Mouse (Mus musculus) urinary bladder, postnatal 25 days (tissue): ENCODE data around the gene Leprot.

Experiments used
- DNase-seq: peaks from one replicate; pipeline ENCODE4 v3.0.0; 2022; ENCODE audit warnings: low spot score

Leprot gene

DNA sequence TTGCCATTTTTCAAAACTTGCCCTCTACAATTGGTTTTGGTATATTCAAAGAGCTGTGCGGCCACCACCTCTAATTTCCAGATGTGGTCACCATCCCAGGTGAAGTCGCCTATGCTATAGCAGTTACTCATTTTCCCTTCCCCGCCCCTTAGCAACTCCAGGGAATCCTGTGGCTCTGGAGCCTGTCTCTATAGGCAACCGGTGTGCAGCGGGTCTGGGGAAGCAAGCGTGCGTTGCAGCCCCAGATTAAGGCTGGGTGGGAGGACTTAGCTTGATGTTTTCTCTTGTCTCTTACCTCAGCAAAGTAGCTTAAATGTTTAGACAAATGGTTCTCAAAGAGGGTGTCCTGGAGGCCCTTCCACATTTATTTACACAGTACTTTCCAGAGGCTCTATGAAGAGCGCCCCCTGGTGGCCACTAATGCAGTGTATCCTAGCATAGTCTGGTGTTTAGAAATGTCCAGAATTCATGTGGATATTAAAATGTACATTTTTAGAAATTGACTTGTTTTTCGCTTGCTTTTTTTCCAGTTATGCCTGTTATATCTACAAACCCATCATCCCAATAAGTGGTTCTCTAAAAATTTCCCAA is 16.7 kb downstream of the Leprot start:
- peak; percentile 59 for DNase-seq

DNA sequence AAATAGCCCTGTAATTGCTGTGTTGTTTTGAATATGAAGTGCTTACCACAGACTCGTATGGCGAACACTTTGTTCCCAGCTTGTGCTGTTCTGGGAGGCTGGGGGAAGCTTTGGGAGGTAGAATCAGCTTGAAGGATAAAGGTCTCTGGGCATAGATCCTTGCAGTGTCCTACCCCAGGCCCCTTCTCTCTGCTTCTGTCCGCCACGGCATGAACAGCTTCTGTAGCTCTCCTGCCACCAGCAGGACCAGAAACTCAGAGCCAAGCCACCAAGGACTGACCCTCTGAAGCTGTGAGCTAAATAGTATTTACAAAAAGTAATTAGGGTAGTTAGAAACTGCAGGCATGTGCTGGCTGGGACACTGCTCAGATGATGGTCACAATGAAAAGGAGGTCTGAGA is 17.2 kb downstream of the Leprot start:
- no peak for DNase-seq

DNA sequence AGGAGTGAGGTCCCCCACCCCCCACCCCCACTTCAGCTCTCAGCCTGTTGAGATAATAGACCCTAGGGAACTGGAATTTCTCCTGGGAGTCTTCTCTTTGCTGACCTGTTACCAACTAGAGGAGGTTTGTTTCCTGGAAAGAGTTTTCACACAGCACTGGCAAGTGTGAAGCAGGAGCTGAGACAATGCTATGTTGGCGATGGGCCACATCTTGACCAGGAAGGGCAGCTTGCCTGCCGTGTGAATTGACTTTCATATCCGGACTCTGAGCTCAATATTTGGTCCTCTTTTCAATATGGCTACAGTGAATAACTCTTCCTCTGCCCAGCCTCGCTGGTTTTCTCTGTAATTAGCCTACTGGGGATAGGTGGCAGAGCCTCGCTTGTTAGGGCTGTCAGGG is 21.6 kb downstream of the Leprot start:
- DNase-seq, result no peak

DNA sequence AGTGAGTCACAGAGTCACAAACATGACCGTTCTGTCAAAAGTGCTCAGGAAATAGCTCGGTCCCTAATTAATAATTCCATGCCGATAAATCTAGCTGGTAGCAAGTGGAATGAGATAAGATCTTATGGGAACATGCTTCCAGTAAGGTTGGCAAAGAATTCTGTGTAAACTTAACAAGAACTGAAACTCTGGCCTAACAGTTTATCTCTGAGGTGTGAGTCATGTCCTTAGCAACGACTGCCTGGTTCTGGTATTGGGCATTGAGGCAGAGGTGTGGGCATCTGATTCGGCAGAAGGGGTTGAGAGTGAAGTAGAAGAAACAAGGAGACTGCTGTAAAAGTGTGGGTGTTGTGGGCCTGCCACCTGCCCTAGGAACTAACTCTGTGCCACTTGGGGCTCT is 22.3 kb downstream of the Leprot start:
- no peak for DNase-seq

DNA sequence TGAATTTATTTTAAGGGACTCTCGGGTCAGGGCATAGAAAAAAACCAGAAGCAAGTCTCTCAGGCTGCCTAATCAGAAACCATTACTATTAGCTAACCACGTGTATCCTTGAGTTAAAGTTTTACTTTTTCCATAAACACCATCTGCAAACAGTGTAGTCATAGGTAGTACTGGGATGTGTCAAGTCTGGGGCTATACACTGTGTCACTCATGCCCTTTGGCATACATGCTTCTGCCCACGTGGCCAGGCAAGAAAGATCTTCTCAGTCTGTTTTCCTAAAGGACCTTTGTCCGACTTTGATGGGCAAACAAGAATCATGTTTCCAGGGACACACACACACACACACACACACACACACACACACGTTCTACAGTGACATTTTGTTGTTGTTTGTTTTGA is 27.3 kb downstream of the Leprot start:
- no peak for DNase-seq

DNA sequence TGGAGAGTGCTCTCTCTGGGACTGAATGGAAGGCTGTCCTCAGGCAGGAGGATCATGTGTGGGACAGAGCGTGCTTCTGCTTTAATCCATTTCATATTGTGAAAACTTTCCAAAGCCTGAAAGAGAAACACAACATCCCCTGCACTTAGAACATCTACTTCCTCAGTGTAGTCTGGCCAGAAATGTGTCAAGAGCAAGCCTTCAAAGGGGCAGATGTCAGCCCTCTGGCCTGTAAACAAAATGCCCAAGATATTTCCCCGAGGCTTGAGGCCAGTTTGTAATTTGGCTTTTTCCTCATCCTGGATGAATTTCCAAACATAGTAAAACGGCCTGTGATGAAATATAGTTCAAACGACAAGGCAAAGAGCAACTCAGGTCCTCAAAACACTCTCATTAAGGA is 28.2 kb downstream of the Leprot start:
- no peak for DNase-seq

DNA sequence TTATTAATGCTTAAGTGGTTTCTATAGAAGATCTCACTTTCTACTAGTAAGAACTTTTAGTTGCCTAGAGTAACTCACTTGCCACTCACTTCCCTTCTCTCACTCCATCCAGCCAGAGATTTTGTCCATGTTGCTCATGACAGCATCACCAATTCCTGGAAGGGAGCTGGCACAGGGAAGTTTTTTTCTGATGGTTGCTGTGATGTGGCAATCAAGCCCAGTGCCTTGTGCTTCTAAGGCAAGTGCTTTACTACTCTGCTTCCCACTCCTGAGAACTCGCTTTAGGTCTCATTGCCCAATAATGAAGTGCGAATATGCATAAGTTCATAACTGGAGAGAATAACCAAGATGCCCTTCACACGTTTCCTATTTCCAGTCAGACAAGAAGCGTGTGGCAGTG is 35.1 kb downstream of the Leprot start:
- DNase-seq, result no peak

DNA sequence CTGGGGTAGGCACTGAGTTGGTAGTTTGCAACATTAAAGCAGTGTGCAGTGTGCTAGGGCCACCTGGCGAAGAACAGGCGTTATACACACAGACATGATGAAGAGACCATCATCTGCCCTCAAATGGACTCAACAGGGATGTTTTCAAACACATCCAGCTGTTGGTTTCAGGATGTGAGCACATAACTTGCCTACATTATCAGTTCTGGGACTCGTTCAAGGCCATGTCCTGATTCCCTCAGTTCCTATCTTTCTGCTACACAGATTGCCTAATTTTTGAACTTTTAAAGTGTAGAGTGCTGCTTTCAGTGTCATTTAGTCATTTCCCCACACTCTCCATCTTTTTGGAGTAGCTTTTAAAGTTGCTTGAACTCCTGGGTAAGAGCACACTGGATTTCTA is 35.6 kb downstream of the Leprot start:
- no peak for DNase-seq

DNA sequence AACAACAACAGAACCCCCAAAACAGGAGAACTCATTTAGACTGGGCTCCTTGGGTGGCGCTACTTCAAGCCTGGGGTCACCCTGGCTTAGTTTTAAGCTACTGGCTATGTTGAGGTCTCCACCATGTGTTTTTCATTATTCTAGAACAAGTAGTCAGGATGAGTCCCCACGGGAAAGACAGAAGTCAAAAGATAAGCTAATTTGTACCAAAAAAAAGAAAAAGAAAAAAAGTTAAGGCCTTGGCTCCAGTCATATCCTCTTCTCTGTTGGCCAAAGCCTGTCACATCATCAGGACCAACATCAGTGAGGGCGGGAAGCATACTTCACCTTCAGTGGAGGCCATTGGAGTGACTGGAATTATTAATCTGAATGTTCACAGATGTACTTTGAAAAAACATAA is 37.3 kb downstream of the Leprot start:
- DNase-seq, result no peak

DNA sequence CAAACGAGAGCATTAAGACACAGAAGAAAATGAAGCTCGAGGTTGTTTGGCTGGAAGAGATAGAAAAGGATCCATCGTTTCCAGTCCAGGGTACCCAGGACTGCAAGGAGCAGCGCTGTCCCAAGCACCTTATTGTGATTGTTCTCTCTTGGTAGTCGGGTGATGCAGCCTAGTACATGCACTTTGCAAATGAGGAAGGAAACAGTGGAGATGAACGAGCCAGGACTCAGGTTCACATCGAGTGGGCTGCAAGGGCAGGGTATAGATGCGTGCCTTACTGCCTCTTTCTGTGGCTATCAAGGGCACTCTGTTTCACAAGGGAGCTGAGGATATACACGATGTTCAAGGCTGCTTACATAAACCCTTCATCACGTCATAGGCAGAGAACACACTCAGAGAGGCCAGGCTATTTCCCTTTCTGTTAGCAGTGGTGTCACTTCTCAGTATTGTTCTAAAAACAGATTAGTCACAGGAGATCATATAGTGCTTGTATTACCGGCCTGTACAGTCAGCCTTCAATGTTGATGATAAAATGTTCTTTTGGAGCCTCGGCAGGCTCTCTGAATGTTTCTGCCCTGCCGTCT is 38.8 kb downstream of the Leprot start:
- no peak for DNase-seq

DNA sequence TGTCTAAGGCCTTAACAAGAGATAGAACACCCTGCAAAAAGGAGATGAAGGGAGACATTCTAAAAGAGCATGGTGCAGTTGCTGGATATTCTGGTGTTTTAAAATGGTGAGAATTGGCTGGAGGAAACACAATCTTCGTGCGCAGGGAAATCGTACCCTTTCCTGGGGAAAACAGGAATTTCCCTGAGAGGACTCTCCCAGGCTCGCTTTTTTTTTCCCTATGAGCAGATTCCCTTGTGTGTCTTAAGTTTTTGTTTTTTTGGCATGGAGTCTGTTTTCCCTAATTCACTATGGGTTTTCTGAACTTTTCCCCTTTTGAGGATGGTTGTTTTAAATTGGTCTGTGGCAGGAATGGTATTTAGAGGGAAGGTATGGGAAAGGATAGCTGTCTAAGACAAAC is 41.7 kb downstream of the Leprot start:
- no peak for DNase-seq

DNA sequence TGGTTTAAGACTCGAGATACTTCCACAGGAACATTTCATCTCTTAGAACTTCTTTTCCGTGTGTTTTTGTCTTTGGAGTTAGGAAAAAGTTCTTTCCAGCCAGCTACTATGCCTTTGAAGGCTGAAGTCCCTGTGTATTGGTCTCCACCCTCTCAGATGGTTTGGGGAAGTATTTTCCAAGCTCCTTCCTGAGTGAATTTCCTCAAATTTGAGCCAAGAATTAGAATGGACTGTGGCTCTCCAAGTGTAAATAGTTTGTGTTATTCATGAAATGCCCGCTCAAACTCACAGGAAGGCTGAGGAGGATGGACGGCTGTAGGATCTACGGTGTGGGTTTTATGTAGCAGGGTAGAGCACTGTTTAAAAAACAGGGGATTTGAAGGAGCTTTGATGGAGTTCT is 42.1 kb downstream of the Leprot start:
- no peak for DNase-seq

DNA sequence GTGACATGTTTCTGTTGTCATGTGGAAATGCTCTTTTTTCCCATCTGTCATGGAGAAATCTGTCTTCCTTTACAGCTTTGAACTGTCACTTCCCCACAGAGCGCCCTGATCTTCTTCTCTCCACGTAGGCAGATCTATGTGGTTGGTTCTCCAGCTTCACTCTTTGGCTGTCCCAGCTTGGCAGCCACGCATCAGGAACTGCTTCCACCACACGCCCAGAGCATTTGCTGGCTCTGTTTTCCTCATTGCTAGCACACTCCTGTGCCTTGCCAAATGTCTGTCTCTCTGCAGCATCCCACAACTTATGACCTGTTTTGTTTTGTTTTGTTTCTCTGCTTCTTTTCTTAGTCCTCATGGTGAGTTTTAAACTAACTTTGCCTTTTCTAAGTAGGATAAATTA is 45.4 kb downstream of the Leprot start:
- DNase-seq, result no peak

DNA sequence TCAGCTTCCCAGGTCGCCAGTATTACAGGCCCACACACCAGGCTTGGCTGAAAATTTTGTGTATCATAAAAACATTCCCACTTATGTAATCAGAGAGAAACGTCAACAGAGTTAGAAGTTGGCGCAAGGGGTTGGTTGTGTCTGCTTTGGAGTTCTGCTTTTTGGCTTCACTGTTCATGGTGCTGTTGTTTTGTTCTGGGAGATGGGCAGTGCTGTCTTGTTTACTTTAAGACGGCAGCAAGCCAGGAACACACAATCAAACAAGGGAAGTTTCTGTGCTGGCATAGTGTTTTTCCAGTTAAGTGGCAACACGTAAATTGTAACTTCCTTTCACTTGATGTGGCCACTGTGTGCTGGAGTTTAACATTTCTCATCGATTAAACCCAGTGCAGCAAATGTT is 47.0 kb downstream of the Leprot start:
- DNase-seq, result no peak

DNA sequence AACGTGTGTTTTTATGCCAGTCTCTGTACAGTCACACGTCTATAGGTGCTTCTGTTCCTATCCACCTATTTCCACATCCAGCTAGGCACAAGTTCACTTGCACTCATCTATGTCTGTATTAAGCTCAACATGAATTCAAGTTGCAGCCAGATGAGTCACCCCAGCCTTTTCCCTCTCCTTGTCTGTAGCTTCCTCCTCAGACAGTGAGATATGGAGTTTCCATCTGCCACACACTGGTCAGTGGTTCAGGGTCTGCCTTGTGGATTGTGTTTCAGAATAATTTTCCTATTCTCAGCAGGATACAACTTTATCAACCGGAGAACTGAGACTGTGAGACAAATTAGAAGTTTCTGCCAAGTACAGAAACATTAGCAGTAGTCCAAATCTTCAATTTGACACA is 49.7 kb downstream of the Leprot start:
- DNase-seq, result no peak

DNA sequence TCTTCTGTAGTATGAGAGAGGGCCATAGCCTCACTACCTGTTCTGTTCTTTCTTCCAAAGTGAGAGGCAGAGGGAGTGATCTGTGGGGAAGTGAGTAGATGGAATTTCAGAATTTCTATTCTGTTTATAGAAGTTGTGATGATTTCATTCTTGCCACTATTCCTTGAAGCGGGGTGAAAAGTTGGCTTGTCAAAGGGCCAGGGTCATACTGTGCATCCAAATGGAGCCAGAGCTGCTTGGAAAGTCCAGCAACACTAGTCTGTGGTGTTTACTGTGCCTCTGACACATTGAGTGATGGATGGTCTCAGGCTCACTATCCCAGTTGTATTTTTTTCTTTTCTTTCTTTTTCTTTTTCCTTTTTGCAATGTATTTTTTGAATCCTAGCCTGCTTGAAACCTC is 51.9 kb downstream of the Leprot start:
- DNase-seq, result no peak

DNA sequence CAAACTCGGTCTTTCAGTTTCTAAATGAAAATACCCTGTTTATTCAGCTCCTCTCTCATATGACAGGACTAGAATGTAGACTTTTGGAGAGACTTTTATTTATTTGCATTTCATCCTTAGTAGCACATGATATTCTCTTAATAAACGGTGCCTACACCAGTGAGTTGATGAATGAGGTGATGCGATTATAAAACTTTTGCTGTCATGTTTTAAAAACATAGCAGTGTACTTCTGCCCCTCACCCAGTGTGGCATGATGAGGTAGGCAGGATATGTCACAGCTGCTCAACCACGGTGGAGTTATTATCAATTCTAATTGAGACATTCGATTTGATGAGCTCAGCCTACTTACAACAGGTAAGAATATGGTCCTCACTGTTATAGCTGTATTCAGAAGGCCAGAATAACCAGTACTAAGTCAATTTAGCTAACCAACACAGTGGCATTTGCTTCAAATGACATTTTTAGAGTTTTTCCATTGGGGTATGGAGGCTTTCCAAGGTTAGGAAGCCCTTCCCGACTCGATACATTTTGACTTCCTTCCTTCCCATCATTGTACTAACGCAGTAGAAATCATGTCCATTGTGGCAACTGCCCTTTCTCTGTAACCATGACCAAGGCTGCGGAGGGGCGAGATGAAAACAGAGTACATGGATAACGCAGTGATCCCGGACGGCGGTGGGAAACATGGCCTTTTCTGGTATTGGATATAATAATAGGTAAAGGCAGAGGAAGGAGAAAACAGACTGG is 53.5 kb downstream of the Leprot start:
- DNase-seq, result no peak

DNA sequence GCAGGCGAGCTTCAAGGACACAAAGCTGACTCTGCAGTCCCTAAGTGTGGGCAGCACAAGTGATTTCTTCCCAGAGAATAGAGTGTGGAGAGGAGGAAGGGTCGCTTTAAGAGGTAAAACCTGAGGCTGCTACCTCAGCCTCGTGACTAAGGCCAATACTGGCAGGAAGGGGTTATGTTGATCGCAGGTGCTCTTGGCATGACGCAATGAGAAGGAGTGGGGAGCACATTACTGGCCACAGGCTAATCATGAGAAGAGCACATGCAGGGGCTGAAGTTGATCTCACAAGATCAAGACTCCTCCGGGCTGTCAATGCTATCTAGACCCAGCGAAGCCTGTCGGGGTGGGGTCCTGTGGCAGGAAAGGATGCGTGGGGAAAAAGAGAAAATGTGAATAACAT is 57.8 kb downstream of the Leprot start:
- no peak for DNase-seq

DNA sequence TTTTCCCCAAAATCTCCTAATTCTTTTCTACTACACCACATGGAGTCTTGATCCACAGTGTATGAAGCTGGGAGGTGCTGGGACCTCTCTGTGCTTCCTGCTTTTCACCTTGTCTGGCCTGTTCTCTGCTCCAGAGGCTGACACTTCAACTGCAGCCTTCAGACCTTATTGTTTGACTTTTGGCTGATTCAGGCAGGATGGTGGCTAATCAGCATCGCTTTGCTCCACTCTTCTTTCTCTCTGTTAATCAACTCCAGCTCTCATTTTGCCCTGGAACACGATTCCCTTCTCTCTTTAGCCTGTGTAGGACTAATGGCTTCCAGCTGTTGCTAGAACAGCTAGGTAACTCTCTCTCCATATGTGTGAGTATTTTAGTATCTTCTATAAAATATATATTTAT is 59.7 kb downstream of the Leprot start:
- no peak for DNase-seq

DNA sequence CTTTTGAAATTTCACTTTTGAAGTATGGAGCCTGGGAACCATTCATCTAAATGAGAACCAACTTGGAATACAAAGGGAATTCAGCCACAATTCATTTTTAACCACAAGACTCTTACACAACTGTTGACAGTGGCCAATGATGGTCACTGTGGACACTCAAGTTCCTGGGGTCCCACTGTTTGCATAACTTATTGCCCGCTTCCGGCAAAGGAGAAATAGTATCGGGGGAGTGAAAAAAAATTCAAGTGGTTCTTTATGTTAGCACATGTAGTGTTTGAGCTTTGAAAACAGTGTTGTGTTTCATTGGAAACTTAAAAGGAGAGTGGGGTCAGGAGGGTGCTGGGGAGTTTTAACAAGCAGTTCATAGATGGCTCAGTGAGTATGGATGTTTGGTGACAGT is 60.4 kb downstream of the Leprot start:
- DNase-seq, result no peak
